8 mouse cellular contexts compared by ENCODE assay signal in the genomic region with DNA sequence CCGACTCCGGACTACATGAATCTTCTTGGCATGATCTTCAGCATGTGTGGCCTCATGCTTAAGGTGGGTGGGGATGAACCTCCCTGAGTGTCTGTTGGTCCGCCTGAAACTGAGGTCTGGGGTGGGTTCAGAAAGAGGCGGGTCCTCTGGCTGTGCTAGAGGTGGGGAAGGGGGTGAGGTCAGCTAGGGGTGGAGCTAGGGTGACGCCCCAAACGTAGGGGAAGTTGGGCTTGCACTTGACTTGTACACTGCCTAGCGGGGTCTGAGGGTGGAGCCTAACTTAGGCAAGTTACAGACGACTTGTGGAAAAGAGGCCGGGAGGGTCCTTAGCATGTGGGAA. TPM values are rescaled to one million over a fixed set of nuclear protein-coding genes. Genes with fewer than 3 reads are reported as not detected.
DNase-seq lines count a peak whose midpoint lies in the region; ATAC-seq lines count a peak whose summit lies in the region.

Gene Wdr83 (minus strand): TSS at position 91 of the 340 bp plus-strand sequence.

- peak within 1 kb of the TSS; percentile 84 for H3K4me2 ChIP-seq in midbrain, embryonic 16.5 days (ENCODE audit: low read length)

- H3K36me3 ChIP-seq in midbrain, embryonic 16.5 days (ENCODE audit: control insufficient read depth, insufficient read depth, low read length) = no peaks in the 10 kb centered on the region

- DNase-seq in kidney, adult 11 months = peak; percentile 37
- no peak for DNase-seq in kidney, adult 8-10 months
- DNase-seq in c-Kit-positive CD71-positive TER-119-positive erythroid progenitor cells, embryonic 14.5 days (ENCODE audit: low spot score) = peak; percentile 54
- peak; percentile 46 for DNase-seq in gastrocnemius, postnatal 25 days
- DNase-seq in liver = peak; percentile 83
- DNase-seq in cerebellum, adult 11 months = no peak

- no peaks in the 10 kb centered on the region for H3K27me3 ChIP-seq in midbrain, embryonic 16.5 days (ENCODE audit: control insufficient read depth, insufficient read depth, low read depth, low read length)

- peak; percentile 27 for ATAC-seq in inflammation-experienced regulatory T-cells, adult 6 months
- ATAC-seq in midbrain, embryonic 16.5 days = peak; percentile 12

- H3K9me3 ChIP-seq in midbrain, embryonic 16.5 days (replicated peaks; ENCODE audit: control insufficient read depth, low read length, poor library complexity, severe bottlenecking) = no peaks in the 10 kb centered on the region

- peak within 1 kb of the TSS; percentile 89 for H3K9ac ChIP-seq in midbrain, embryonic 16.5 days (ENCODE audit: low read depth, low read length)

- H3K27ac ChIP-seq in midbrain, embryonic 16.5 days (ENCODE audit: low read length) = peak within 1 kb of the TSS; percentile 71

- peak within 1 kb of the TSS; percentile 92 for H3K4me3 ChIP-seq in midbrain, embryonic 16.5 days (ENCODE audit: low read depth, low read length)

- peaks cover 31% of the 10 kb centered on the region for H3K4me1 ChIP-seq in midbrain, embryonic 16.5 days (ENCODE audit: control insufficient read depth, insufficient read depth, low read length)

- 3% methylated on average over 9 of the region's 9 CpGs for WGBS in midbrain, embryonic 16.5 days

RNA-seq across cellular contexts. Expression of gene Wdr83, which starts in this region (rescaled TPM):
- 10 to 100 TPM; 14.9 to 21.8 TPM for total RNA-seq in gastrocnemius, postnatal 25 days (2021)
- 10 to 100 TPM; 34.8 to 44.2 (median 38.5) TPM for polyA plus RNA-seq in inflammation-experienced regulatory T-cells, adult 6 months (2017; shearing (Covaris generic))
- polyA plus RNA-seq in midbrain, embryonic 16.5 days (2015; fragmentation: Nextera tagmentation; extraction: Ambion mirVana) = 57.5 and 57.9 TPM in 2 replicates

Comparison
In these comparisons a context has a peak if more than half of its experiments do, and no peak if none do; other contexts are left out.
1. DNase-seq: peak in kidney, adult 11 months (single experiment), c-Kit-positive CD71-positive TER-119-positive erythroid progenitor cells, embryonic 14.5 days (single experiment), gastrocnemius, postnatal 25 days (single experiment) and liver (single experiment); none in kidney, adult 8-10 months (0 of 2) and cerebellum, adult 11 months (single experiment).